Mouse (Mus musculus): ENCODE results near the gene Arfrp1. TPM values are rescaled to one million over a fixed set of nuclear protein-coding genes. Genes with fewer than 3 reads are reported as not detected.

Gene Arfrp1
- polyA plus RNA-seq, 1 experiment from 2014 or later = 76.6 TPM

- no peak for ATAC-seq (ENCODE audit: low FRiP score)
- Histone ChIP-seq H3K4me3 (no peak overlapping the region), H3K4me2 (replicated peaks) (no peak overlapping the region), H3K9me3 (replicated peaks) (no peaks in the 10 kb centered on the region), H3K27ac (no peak overlapping the region), H3K36me3 (peaks cover 52% of the 10 kb centered on the region), H3K9ac (no peak overlapping the region), H3K4me1 (no peaks in the 10 kb centered on the region), H3K27me3 (no peaks in the 10 kb centered on the region)
- WGBS = 82% methylated on average over 4 of the region's 4 CpGs
These were observed 25.1 kb upstream of the Arfrp1 start for GRCm38 (mm10) chr2:181390136-181390870.

GRCm38 (mm10) chr2:181386663-181387210 lies 21.5 kb upstream of the Arfrp1 start:
- Histone ChIP-seq H3K27ac (no peak overlapping the region), H3K4me2 (replicated peaks) (no peak overlapping the region), H3K9ac (no peak overlapping the region), H3K9me3 (replicated peaks) (no peaks in the 10 kb centered on the region), H3K4me1 (no peaks in the 10 kb centered on the region), H3K36me3 (peaks cover 60% of the 10 kb centered on the region), H3K27me3 (no peaks in the 10 kb centered on the region), H3K4me3 (no peak overlapping the region)
- ATAC-seq (ENCODE audit: low FRiP score) = no peak
- 72% methylated on average over 4 of the region's 4 CpGs for WGBS

DNA sequence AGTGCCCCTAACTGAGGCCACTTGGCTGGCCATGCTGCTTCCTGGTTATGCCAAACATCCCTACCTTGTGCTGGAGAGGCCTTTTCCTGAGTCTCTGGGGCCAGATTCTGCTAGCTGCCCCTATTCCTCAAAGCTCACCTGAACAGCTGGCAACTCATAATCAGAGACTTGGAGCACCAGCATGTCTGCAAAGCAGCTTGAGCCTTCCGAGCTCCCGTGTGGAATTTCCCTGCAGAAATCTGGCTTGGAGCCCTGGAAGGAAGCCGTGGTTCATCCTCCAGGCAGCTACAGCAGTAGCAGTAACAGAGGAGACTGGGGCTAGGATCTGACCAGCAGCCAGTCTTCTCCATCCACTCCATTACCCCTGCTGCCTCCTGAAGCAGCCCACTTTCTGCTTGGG lies 20.7 kb upstream of the Arfrp1 start:
- no peak for ATAC-seq (ENCODE audit: low FRiP score)
- peaks cover 61% of the 10 kb centered on the region for H3K36me3 ChIP-seq
- H3K4me2 ChIP-seq (replicated peaks) = no peak overlapping the region
- 89% methylated on average over 3 of the region's 3 CpGs for WGBS
- H3K4me3 ChIP-seq = no peak overlapping the region
- no peaks in the 10 kb centered on the region for H3K4me1 ChIP-seq
- no peaks in the 10 kb centered on the region for H3K9me3 ChIP-seq (replicated peaks)
- no peak overlapping the region for H3K27ac ChIP-seq
- H3K9ac ChIP-seq = 0 out of 2 replicates have a peak overlapping the region, but pooled peaks have one; percentile 10
- no peaks in the 10 kb centered on the region for H3K27me3 ChIP-seq

DNA sequence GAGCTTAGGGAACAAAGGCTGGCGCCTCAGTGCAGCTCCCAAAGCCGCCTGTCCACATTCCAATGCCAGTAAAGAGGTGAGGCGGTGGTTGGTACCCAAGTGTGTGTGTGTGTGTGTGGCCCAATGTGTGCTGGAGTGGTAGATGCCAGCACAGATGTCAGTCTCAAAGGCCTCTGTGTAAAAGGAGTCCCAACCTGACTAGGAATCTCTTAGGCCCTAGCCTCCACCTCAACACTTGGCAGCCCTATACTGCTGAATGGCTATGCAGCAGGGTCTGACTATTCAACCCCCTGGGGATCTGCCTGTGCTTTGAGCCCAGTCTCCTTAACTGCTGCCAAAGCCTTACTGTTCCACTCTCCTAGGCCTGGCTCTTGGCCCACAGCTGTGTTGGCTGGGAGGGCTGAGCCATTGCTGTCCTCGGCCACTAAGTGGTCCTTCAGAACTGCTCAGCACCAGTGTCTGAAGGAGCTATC lies 19.8 kb upstream of the Arfrp1 start:
- H3K36me3 ChIP-seq = peaks cover 63% of the 10 kb centered on the region
- no peak for ATAC-seq (ENCODE audit: low FRiP score)

GRCm38 (mm10) chr2:181384463-181384862 lies 19.3 kb upstream of the Arfrp1 start:
- WGBS = 93% methylated on average over 7 of the region's 7 CpGs
- peaks cover 68% of the 10 kb centered on the region for H3K36me3 ChIP-seq
- H3K4me2 ChIP-seq (replicated peaks) = no peak overlapping the region
- H3K27ac ChIP-seq = no peak overlapping the region
- H3K9ac ChIP-seq = no peak overlapping the region
- H3K27me3 ChIP-seq = no peaks in the 10 kb centered on the region
- ATAC-seq (ENCODE audit: low FRiP score) = 0 out of 2 replicates have a peak, but pooled peaks have one; percentile 24
- no peaks in the 10 kb centered on the region for H3K9me3 ChIP-seq (replicated peaks)
- H3K4me3 ChIP-seq = no peak overlapping the region
- H3K4me1 ChIP-seq = no peaks in the 10 kb centered on the region

More for the DNA sequence above, 19.8 kb upstream of the Arfrp1 start:
- no peaks in the 10 kb centered on the region for H3K9me3 ChIP-seq (replicated peaks)
- H3K9ac ChIP-seq = no peak overlapping the region
- 83% methylated on average over 4 of the region's 4 CpGs for WGBS
- H3K4me2 ChIP-seq (replicated peaks) = no peak overlapping the region
- H3K4me1 ChIP-seq = no peaks in the 10 kb centered on the region
- H3K27me3 ChIP-seq = no peaks in the 10 kb centered on the region
- H3K4me3 ChIP-seq = no peak overlapping the region
- no peak overlapping the region for H3K27ac ChIP-seq

DNA sequence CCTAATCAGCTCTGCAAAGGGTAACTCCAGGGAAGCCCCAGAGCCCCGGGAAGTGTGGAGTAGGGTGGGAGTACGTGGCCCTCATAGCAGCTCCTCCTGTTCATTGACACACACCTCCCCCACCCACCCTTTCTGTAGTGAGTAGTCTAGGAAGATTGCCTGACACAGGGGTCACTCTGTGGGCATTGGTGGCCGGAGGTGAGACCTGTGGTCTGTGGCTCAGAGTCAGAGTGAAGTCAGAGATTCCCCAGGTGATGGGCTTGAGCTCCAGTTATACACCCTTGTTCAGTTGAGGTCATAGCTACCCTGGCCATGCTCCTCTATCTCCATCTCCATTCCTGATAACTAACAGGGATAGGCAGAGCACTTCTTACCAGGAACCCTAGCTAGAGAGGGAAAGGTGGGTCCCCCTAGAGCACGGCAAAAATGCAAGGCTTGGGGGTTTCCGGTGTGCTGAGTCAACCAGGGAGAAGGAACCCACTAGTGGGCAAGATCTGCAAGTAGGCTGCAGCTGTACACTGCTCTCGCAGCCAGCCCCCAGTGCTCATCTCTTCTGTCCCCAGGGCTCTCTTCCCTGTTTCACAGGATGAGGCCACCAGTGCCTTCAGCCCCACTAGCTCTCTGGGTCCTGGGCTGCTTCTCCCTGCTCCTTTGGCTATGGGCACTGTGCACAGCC lies 16.6 kb upstream of the Arfrp1 start:
- no peak for ATAC-seq (ENCODE audit: low FRiP score)
- H3K4me2 ChIP-seq (replicated peaks) = no peak overlapping the region
- H3K4me3 ChIP-seq = no peak overlapping the region
- H3K27me3 ChIP-seq = no peaks in the 10 kb centered on the region
- no peaks in the 10 kb centered on the region for H3K9me3 ChIP-seq (replicated peaks)
- H3K9ac ChIP-seq = no peak overlapping the region
- H3K36me3 ChIP-seq = peaks cover 74% of the 10 kb centered on the region
- no peak overlapping the region for H3K27ac ChIP-seq
- H3K4me1 ChIP-seq = no peaks in the 10 kb centered on the region
- 81% methylated on average over 6 of the region's 6 CpGs for WGBS

DNA sequence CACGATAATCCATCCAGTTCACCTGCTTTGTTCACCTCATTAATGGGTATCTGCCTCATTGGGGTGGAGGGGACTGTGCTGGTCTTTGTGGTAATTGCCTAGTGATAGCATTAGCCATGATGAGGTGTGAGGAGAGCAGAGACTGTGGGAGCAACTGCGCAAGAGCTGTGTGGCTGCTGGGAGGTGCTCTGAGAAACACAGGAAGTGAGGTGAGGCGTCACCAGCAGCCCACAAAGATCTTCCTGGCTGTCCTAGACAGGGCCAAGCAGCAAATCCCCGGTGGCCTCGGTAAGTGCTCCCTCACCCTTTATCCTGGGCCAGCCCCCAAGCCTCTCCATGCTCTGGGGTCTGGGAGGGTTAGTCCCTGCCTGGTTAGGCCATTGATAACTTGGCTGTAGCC lies 15.9 kb upstream of the Arfrp1 start:
- WGBS = 84% methylated on average over 5 of the region's 5 CpGs
- H3K9ac ChIP-seq = no peak overlapping the region
- ATAC-seq (ENCODE audit: low FRiP score) = no peak
- no peak overlapping the region for H3K4me3 ChIP-seq
- no peaks in the 10 kb centered on the region for H3K4me1 ChIP-seq
- no peak overlapping the region for H3K4me2 ChIP-seq (replicated peaks)
- peaks cover 68% of the 10 kb centered on the region for H3K36me3 ChIP-seq
- no peaks in the 10 kb centered on the region for H3K9me3 ChIP-seq (replicated peaks)
- no peaks in the 10 kb centered on the region for H3K27me3 ChIP-seq
- H3K27ac ChIP-seq = no peak overlapping the region

- ATAC-seq (ENCODE audit: low FRiP score) = no peak
- no peak overlapping the region for H3K9ac ChIP-seq
- H3K4me3 ChIP-seq = no peak overlapping the region
- no peak overlapping the region for H3K4me2 ChIP-seq (replicated peaks)
- H3K36me3 ChIP-seq = peaks cover 63% of the 10 kb centered on the region
- no peak overlapping the region for H3K27ac ChIP-seq
- WGBS = 84% methylated on average over 5 of the region's 5 CpGs
- no peaks in the 10 kb centered on the region for H3K9me3 ChIP-seq (replicated peaks)
- no peaks in the 10 kb centered on the region for H3K4me1 ChIP-seq
- H3K27me3 ChIP-seq = no peaks in the 10 kb centered on the region
These were observed 15.0 kb upstream of the Arfrp1 start for GRCm38 (mm10) chr2:181380251-181380650.

DNA sequence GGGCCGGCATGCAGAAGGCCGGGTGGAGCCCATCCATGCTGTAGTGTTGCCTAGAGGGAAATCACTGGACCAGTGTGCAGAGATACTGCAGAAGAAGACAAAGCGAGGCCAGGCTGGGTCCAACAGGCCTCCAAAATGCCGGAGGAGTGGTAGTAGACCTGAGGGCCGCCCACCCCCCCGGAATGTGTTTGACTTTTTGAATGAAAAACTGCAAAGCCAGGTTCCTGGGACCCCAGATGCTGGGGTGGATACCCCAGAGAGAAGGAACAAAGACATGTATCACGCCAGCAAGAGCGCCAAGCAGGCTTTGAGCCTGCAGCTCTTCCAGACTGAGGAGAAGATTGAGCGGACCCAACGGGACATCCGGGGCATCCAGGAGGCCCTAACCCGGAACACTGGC lies 14.6 kb upstream of the Arfrp1 start, which contains the start of gene Lime1:
Gene Lime1, plus strand, starts transcription at position 301 of the 400 bp plus-strand sequence.
- H3K9me3 ChIP-seq (replicated peaks) = no peaks in the 10 kb centered on the region
- WGBS = 93% methylated on average over 12 of the region's 12 CpGs
- H3K4me1 ChIP-seq = no peaks in the 10 kb centered on the region
- H3K36me3 ChIP-seq = peaks cover 63% of the 10 kb centered on the region
- no peaks in the 10 kb centered on the region for H3K27me3 ChIP-seq
- H3K27ac ChIP-seq = no peak within 1 kb of the TSS
- H3K9ac ChIP-seq = no peak within 1 kb of the TSS
- no peak within 1 kb of the TSS for H3K4me2 ChIP-seq (replicated peaks)
- no peak for ATAC-seq (ENCODE audit: low FRiP score)
- no peak within 1 kb of the TSS for H3K4me3 ChIP-seq

DNA sequence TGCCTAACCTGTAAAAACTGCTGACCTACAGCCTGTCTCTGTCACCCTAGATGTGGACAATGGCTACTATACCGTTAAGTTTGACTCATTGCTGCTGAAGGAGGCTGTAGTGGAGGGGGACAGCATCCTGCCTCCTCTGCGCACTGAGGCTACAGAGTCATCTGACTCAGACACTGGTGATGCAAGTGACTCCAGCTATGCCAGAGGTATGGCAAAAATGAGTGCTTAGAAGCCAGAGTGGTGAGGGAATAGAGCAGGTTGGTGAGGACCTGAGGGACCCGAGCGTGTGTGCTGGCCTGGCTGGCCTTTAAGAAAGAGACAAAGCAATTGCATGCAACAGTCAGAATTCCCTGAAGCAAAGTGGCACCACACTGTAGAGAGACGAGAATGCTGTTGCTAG lies 13.5 kb upstream of the Arfrp1 start:
- no peak overlapping the region for H3K9ac ChIP-seq
- peaks cover 56% of the 10 kb centered on the region for H3K36me3 ChIP-seq
- H3K4me2 ChIP-seq (replicated peaks) = no peak overlapping the region
- no peak overlapping the region for H3K27ac ChIP-seq
- no peaks in the 10 kb centered on the region for H3K27me3 ChIP-seq
- no peaks in the 10 kb centered on the region for H3K9me3 ChIP-seq (replicated peaks)
- H3K4me3 ChIP-seq = no peak overlapping the region
- H3K4me1 ChIP-seq = no peaks in the 10 kb centered on the region
- ATAC-seq (ENCODE audit: low FRiP score) = no peak
- 96% methylated on average over 5 of the region's 5 CpGs for WGBS

- no peaks in the 10 kb centered on the region for H3K9me3 ChIP-seq (replicated peaks)
- WGBS = 91% methylated on average over 2 of the region's 2 CpGs
These were observed 12.0 kb upstream of the Arfrp1 start for GRCm38 (mm10) chr2:181377230-181377629.

DNA sequence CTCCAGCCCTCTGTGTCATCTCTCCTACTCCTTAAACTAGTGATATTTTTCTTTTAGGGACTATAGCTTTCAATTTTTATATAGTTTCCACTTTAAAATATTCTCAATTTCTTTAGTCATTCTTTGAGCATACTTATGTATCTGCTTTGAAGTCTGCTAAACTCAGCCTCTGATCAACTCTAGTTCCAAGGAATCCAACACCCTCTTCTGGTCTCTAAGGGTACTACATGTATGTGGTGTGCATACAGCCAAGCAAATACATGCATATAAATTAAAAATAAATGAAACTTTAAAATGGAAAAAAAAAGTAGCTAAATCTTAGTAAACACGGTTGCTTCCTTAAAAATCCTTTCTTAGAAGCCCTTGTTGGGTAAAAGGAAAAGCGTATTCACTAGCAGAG lies 10.6 kb upstream of the Arfrp1 start:
- Histone ChIP-seq H3K4me3 (no peak overlapping the region), H3K27ac (no peak overlapping the region), H3K36me3 (peaks cover 27% of the 10 kb centered on the region), H3K27me3 (no peaks in the 10 kb centered on the region), H3K9me3 (replicated peaks) (no peaks in the 10 kb centered on the region), H3K4me2 (replicated peaks) (no peak overlapping the region), H3K4me1 (no peaks in the 10 kb centered on the region), H3K9ac (no peak overlapping the region)
- 92% methylated on average over 2 of the region's 2 CpGs for WGBS
- ATAC-seq (ENCODE audit: low FRiP score) = no peak

More at GRCm38 (mm10) chr2:181377230-181377629, 12.0 kb upstream of the Arfrp1 start:
- ATAC-seq (ENCODE audit: low FRiP score) = no peak
- no peak overlapping the region for H3K4me3 ChIP-seq
- H3K27ac ChIP-seq = no peak overlapping the region
- H3K4me1 ChIP-seq = no peaks in the 10 kb centered on the region
- H3K9ac ChIP-seq = no peak overlapping the region
- H3K36me3 ChIP-seq = peaks cover 41% of the 10 kb centered on the region
- no peak overlapping the region for H3K4me2 ChIP-seq (replicated peaks)
- no peaks in the 10 kb centered on the region for H3K27me3 ChIP-seq
